Mouse (Mus musculus) B cell, adult 2 months (primary cell): ENCODE results near the gene Socs4.
"Not testable (repeated sequence)": the region's sequence is repeated elsewhere in the genome, so short reads cannot be mapped to it uniquely, and the experiment has no call there.

Experiments
- DNase-seq, 2 experiments: peaks; one replicate each; pipeline ENCODE4 v3.0.0; 2022

The Socs4 gene

DNA sequence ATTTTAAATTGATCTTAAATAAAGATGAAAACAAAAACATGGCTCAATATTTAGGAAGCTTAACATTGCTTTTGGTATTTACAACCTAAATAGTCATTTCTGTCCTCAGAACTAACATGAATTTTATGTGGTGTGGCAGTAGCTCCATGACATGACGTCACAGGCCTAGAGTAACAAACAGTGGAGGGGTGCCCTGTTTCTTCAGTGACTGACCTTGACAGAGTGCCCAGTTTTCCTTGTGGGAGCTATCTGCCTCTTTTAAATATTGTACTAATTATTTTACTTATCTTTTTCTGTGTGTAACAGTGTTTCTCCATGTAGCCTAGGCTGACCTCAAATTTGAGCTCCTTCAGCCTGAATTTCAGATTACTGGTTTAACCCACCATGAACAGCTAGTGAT, 15.0 kb downstream of the Socs4 start:
- DNase-seq, result no peak

GRCm38 (mm10) chr14:47294136-47294535, 17.4 kb downstream of the Socs4 start:
- no peak for DNase-seq

GRCm38 (mm10) chr14:47296232-47296631, 19.5 kb downstream of the Socs4 start:
- no peak for DNase-seq

- peak; percentile 93 to 94 for DNase-seq
Measured at GRCm38 (mm10) chr14:47297785-47298407, 21.2 kb downstream of the Socs4 start, which contains the start of gene Mapk1ip1l. Gene Mapk1ip1l (plus strand): TSS chr14:47298266.

DNA sequence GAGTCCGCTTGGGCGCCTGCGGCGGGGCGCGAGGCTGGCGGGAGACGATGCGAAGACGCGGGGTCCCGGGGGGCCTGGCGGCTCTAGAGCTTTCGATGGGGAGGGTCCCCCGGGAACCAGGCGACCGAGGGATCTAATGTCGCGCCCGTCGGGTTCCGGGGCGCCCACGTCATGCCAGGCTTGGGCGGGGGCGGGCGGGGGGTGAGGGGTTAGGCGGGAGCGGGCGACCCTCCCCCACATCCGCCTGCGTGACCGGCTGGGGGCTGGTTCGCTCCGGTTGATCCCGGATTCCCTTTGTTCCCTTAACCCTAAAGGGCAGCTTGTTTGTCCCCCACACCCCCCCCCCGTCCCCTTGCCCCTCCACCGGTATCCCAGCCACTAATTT, 21.7 kb downstream of the Socs4 start:
- DNase-seq, result no peak

- DNase-seq, result peak; percentile 41 to 43
Measured at GRCm38 (mm10) chr14:47298819-47299261, 22.1 kb downstream of the Socs4 start.

DNA sequence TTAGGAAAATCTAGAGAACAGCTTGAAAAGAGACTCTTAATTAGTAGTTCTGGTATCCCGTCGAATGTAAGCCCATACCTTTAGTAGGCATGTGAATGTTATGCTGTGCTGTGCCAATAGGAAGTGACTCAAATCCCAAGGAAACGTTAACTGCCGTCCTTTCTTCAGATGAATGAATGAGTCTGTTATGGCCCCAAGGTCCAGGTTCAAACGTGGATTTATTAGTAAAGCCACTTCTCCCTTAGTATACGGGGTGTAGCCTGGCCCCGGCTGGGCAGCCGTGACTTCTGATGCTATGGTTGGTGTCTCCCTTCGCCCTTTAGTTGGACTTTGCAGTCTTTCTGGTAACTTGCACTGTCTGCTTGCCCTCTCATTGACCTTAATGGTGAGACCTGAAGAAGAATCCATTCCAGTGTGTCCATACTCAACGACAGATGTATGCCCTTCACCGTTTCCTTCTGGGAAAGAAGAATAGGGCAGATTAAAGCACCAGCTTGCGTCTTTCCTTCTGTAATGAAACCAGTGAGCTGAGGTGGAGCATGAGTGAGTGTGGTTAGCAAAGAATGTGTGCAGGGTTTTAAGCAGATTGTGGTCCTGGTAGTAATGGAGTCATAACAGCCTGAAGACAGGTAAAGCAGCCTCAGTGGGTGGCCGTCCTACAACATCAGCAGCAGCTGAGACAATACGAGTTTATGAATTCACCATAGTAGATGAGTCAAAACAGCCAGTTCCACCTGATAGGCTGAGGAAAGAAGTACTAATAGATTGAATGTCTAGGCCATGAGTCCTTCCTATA, 26.4 kb downstream of the Socs4 start:
- DNase-seq, result no peak

GRCm38 (mm10) chr14:47304814-47305405, 28.2 kb downstream of the Socs4 start:
- DNase-seq, result no peak

GRCm38 (mm10) chr14:47305933-47306332, 29.2 kb downstream of the Socs4 start:
- no peak for DNase-seq

DNA sequence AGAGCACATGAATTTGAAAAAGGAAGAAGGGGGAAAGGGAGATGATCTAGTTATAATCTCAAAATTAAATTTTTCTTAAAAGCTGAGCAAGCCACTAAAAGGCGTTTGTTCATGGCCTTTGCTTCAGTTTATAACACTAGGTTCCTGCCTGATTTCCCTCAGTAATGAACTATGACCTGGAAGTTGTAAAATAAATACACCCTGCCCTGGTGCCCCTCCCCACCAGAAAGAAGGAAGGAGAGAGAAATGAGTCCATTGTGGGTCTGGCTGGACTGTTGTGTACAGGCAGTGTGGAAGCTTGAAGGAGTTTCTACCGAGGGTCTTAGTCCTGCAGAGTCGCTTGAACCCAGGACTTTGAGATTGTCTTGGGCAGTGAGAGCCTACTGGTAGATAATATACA, 30.9 kb downstream of the Socs4 start:
- DNase-seq, result no peak

GRCm38 (mm10) chr14:47309061-47309460, 32.3 kb downstream of the Socs4 start:
- no peak for DNase-seq

DNA sequence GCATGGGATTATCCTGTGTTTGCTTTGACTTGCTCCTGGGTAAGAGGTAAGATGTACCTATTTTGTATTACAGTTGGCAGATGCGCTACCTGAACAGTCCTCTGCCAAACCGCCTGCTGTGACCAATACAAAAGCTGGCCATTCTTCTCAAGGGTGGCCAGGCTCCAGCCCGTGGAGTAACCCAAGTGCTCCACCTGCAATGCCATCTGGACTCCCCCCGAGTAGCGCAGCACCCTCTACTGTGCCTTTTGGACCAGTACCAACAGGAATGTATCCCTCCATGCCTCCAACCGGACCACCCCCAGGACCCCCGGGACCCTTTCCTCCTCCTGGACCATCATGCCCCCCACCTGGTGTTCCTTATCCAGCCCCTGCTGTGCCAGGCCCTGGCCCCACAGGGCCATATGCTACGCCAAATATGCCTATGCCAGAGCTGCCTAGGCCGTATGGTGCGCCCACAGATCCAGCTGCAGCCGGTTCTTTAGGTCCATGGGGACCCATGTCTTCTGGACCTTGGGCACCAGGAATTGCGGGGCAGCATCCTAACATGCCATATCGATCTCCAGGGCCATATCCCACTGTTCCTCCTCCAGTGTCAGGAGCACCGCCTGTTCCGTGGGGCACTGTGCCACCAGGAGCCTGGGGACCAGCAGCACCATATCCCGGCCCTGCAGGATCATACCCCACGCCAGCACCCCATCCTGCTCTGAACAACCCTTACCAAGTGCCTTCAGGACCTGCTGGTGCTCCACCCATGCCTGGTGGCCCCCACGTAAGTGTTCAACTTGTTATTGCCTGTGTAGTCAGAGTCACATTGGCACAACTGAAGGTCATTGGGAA, 33.8 kb downstream of the Socs4 start:
- DNase-seq, result no peak

- DNase-seq, result no peak
Measured at GRCm38 (mm10) chr14:47319362-47319761, 42.6 kb downstream of the Socs4 start.

- DNase-seq, result not testable (repeated sequence)
Measured at GRCm38 (mm10) chr14:47321581-47321980, 44.9 kb downstream of the Socs4 start.

GRCm38 (mm10) chr14:47325965-47326761, 49.4 kb downstream of the Socs4 start:
- DNase-seq, result no peak

GRCm38 (mm10) chr14:47327347-47327746, 50.6 kb downstream of the Socs4 start:
- DNase-seq, result no peak

GRCm38 (mm10) chr14:47331920-47332319, 55.2 kb downstream of the Socs4 start:
- DNase-seq, result no peak

- DNase-seq, result peak; percentile 71 to 77
Measured at GRCm38 (mm10) chr14:47334819-47335218, 58.1 kb downstream of the Socs4 start.

DNA sequence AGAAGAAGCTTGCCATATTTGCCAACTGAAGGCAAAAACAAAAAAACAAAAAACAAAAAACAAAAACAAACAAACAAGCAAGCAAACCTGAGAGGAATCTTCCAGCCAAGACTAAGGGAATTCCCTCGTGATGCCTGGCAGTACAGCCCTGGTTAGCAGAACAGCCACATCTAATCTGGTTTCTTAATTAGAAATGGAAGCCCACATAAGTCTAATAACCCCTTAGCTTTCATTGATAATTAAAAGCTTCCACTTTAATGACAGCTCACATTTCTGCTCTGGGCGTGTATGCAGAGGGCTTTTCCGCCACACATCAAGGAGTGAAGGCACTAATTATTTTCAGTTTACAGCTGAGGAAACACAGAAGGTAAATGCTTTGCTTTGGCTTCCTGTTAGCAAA, 58.6 kb downstream of the Socs4 start:
- no peak for DNase-seq

DNA sequence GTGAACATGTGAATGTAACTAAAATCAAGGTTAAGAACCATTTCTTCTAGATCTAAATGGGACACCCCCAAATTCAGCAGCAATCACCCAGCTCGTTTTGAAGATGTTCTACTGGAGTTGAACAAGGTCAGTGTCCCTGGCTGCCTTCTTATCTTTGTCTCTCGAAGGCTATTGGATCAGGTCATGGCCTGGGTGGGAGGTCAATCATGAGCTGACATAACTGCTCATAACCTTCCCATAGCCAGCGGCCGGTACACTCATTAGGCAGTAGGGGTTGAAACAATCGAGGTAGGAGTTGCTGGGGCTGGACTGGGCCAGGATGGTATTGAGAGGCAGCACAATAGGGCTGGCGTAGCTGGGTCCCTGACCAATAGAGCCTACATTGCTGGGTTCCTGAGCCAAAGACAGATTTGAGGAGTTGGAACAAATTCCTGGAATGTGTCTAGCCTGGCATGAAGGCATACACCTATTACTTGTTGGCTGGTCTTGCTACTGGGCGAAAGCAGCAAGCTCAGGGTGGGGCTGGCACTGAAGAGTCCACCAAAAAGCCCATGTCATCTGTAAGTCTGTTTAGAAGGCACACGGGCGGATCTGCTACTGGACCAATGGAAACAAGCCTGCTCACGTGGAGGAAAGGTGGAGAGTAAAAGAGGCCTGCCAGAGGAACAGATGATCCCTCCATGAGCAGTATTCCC, 63.6 kb downstream of the Socs4 start:
- no peak for DNase-seq

GRCm38 (mm10) chr14:47341811-47342291, 65.1 kb downstream of the Socs4 start:
- DNase-seq, result no peak
